Mouse (Mus musculus) right cerebral cortex, postnatal 25 days (tissue): ENCODE measurements around the gene Plppr3.

Experiments
- DNase-seq: peaks from one replicate; pipeline ENCODE4 v3.0.0; 2022

Plppr3 gene

DNA sequence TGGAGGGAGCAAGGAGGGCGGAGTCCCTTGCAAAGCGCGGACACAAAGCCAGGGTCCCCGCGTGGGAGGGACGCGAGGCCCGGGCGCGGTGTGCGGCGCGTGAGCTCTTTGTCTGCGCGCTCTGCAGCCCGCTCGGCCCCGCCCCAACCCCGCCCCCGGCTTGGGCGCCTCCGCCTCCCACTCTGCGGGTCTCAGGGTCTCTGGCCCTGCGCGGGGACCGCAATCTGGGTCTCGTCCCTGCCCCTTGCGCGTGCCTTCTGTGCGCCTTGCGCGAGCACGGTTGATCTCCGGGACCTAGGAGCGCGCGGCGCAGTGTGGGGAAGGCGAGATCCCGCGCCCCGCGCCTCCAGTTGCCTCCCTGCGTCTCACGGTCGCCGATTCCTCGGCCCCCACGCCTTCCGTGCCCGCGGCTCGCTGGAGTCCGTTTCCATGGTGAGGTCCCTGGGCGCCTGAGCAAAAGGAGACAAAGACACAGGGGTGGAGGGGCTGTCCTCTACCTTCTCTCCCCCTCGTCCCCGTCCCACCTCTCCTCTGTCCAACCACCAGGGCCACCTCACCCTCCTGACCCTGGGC is at the start of gene Plppr3, which contains the start of gene Prtn3:
Gene Plppr3 (minus strand): TSS at position 345 of the 573 bp plus-strand sequence.
Gene Prtn3 (plus strand): TSS at position 187 of the 573 bp plus-strand sequence.
- peak; percentile 55 for DNase-seq

DNA sequence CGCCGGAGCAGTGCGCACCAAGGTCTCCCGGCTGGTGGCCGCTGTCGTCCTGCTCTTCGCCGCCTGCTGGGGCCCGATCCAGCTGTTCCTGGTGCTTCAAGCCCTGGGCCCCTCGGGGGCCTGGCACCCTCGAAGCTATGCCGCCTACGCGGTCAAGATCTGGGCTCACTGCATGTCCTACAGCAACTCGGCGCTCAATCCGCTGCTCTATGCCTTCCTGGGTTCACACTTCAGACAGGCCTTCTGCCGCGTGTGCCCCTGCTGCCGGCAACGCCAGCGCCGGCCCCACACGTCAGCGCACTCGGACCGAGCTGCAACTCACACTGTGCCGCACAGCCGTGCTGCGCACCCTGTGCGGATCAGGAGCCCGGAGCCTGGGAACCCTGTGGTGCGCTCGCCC is 47.1 kb upstream of the Plppr3 start:
- DNase-seq = no peak

DNA sequence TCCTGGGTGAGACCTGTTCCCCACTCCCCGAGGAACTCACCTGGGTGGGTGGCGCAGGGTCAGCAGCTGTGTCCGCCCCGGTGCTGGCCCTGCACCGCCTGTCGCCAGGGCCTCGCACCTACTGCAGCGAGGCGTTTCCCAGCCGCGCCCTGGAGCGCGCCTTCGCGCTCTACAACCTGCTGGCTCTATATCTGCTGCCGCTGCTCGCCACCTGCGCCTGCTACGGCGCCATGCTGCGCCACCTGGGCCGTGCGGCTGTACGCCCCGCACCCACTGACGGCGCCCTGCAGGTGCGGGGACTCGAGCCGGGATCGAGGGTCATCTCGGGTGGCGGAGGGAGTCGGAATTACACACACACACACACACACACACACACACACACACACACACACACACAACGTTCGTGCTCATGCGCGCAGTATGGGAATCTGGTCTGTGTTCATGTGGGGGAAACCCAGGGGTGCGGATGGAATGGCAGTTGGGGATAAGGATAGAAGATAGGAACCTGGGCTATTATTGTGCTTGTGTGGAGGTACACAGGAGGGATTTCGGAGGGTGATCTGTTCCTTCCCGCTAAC is 46.6 kb upstream of the Plppr3 start, which contains the start of gene R3hdm4:
Gene R3hdm4 (minus strand): TSS at position 251 of the 578 bp plus-strand sequence.
- DNase-seq = no peak

DNA sequence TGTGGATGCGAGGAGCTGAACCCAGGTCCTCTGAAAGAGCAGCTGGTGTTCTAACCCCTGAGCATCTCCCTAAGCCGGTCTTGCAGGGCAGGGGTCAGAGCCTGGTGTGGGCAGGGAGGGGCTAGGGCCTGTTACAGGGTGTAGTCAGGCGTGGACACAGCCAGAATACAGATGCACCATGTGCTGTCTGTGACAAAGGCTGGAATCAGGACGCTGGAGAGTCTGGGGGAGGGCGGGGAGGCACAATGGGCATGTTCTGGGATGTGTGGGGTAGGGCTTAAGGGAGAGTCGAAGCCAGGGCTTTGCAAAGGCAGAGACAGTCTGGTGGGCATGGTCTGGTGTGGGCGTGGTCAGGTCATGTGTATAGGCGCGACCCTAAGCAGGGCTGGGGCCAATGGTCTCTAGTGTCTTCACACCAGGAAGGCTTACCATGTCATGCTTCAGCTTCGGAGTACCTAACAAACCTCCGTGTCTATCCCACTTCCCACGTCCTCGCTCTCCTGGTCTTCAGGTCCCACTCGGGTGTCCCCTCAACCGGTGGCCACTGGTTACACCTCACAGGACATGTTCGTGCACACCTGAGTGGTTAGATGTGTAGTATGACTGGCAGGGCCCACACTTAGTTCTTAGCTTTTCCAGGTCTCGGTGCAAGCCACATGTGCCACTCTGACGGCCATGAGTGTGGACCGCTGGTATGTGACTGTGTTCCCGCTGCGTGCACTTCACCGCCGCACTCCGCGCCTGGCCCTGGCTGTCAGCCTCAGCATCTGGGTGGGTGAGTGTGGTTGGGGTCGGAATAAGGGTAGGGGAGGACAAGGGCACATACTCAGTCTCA is 45.8 kb upstream of the Plppr3 start:
- no peak for DNase-seq

DNA sequence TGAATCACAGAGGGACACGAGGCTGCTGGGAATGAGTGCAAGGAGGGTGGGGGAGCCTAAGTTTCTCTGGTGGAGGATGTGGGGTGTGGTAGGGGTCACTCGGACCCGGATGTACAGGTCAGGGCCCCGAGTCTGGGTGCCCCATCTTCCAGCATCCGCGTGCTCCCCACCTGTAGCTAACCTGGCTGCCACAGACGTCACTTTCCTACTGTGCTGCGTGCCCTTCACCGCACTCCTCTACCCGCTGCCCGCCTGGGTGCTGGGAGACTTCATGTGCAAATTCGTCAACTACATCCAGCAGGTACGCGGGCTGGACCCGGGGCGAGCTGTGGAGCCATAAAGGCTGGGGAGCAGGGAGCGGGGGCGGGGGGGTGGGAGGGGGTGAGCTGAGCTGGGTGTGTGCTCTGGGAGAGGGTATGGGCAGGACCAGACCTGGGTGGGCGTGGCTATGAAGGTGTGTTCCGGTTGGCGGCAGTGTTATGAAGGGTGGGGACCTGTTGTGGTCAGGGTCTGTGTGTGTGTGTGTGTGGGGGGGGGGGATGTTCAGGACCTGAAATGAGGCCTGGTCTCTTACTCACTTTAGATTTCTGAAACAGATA is 44.9 kb upstream of the Plppr3 start:
- no peak for DNase-seq

DNA sequence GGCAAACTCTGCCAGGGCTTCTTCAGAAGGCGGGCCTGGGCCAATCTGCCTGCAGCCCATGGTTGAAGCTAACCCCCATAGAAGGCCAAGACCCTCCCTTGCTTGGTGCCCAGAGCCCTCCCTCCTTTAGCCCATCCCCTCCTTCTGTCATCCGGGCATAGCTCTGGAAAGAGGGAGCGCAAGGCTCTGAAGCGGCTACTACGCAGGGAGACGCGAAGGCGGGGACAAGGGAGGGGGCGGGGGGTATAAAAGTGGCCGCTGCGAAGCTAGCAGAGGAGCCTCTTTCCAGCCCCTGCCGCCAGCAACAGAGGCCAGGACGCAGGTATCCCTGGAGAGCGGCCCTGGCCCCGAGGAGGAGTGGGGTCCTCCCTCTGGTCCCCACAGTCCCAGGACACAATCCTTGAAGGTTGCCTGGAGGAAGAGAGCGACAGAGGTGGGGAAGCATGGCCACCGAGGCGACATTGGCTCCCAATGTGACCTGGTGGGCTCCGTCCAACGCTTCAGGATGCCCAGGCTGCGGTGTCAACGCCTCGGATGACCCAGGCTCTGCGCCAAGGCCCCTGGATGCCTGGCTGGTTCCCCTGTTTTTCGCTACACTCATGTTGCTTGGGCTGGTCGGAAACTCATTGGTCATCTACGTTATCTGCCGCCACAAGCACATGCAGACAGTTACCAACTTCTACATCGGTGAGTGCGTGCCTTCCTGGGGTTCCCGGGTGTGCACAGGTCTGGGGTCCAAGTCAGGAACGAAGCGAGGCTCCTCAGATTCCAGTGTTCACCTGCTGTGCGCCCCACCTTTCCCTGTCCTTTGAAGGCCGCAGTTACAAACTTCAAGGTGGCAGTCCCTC is 44.0 kb upstream of the Plppr3 start:
- DNase-seq = no peak

DNA sequence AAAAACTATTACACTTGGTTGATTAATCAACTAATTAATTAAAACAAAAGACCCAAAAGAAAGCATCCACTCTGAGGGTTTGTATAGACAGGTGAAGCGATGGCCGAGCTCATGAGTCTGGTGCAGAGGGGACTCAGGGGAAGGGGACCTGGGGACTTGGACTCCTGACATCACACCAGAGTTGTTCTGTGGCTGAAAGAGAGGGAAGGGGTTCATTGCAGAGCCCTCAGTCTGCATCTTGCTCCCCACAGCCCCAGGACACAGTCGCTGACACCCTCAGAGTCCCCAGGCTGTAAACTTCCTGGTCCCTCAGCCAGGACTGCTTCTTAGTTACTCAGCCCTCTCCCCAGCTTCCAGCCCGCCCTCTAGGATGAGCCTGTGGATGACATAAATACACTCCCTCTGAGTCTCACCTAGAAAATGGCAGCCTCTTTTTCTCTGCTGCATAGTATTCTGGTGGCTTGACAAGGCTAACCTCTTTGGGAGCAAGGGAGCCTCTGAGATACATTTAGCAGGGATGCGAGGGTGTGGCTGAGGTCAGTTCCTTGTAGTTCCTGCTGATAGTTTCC is 43.2 kb upstream of the Plppr3 start:
- DNase-seq = no peak

DNA sequence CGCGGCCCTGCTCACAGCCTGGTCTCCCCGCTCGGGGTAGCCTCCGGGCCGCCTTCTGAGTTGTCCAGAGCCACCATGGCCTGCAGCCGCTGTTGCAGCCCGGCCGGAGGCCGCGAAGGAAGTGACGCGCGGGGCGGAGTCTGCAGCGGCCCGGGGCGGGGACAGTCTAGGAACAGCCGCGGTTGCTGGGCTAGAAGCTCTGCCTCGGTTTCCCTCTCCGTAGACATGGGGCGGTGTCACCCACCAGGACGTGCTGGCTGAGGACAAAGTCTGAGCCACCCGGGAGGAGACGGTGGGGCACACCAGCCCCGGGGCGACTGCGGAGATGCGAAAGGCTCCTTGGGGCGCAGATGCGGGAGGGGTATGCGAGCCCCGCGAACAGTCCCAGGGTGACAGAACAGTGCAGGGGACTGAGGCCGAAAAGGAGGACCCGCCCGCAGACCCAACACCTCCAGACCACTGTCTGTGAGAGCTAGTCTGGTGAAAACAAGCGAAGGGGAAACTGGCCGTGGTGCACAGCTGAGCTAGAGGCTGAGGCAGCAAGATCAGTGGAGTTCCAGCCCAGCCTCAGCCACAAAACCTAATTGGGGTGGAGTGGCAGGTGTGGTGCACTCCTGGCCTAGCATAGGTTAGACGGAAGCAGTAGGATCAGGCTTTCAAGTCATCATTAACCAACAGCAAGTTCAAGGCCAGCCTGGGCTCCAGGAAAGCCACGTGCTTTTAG is 42.5 kb upstream of the Plppr3 start, which contains the start of gene Kiss1r:
Gene Kiss1r (plus strand): TSS at position 164 of the 724 bp plus-strand sequence.
- DNase-seq = peak; percentile 88

DNA sequence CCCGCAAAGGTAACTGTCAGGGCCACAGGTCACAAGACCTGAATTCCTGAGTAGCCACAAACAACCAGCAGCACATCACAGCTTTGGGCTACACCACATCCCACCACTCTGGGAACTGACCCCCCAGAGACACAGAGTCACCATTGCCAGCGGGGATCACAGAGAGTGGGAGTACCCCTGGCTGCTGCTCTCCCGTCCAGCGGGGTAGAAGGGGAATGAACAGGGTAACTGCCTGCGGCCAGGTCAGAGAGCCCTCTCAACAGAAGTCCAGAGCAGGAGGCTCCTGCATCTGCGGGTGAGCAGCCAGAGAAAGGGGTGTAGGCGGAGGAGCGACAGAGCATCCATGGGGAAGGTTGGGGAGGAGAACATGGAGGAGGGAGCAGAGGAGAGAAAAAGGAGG is 41.6 kb upstream of the Plppr3 start:
- no peak for DNase-seq

DNA sequence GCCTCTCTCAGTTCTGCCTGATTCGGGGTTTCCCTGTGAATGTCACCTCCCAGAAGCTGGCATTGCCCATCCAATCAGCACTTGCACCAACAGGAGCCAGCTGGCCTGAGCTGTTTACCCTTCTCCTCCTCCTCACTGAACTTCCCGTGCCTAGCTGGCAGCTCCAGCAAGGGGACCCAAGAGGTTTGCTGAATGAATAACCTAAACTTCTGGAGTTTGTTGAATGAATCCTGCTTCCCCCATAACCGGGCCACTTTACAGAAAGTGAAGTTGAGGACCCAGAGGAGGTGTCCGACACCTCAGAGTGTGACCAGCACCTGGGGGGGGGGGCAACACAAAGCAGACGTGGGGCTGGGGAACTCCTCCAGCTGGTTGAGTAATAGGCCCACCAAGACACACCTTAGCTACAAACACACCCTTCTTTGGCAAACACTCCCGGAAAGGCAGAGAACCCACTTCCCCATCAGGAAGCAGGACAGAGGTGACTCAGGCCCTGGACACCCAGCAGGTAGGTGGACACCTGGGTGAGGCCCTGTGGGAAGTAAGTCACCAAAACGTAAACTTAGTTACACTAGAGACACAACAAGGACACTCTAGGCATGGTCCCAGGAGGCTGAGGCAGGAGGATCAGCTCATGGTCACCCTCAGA is 40.6 kb upstream of the Plppr3 start:
- DNase-seq = no peak

DNA sequence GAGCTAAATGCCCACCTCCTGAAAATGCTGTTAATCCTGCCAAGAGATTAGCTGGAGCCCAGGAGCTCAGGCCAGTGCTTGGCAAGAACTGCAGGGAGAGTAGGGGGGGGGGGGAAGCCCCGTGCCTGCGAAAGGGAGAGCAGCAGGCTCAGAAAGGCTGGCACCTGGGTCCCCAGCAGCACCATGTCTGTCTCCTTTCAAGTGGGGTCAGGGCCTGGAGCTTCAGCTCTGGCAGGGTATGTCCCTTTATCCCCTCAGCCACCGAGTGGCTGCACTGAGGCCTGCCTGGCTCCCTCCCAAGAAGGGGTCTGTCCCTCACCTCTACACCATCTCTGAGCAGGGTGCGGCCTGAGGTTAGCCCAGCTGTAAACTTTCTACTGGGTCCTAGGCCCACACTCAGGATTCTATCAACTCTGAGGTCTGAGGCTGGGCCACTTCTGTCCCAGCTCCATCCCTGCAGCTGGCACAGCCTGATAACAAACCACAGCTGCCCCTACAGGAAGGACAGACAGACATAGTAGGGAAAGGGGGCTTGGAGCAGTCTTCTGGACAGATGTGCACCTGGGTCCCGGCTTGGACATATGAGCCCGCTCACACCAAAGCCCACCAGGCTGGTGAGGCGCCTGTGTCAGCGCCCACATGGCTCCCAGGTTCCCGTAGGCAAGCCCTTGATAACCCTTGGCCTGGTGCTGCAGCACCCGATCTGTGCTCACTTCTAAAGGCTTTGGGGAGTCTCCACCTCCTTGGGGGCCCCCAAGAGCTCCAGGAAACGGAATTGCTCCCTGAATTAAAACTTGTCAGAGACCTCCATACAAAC is 39.9 kb upstream of the Plppr3 start:
- DNase-seq = no peak

DNA sequence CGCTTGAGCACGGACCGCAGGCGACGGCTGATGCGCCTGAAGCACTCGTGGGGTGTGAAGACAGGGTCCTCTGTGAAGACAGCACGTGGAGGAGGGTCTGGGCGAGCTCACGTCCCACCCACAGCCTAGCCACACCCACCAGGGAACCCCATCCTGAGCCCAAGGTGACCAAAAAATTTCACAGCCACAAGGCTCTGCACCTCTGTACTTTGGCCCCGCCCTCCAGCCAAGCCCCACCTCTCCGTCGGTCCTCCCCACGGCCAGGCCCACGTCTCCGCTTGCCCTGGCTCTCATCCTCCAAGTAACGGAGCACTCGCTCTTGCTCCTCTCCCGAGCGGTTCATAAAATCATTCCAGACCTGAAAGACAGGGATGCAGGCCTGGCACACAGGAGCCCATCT is 38.0 kb upstream of the Plppr3 start:
- DNase-seq = no peak

DNA sequence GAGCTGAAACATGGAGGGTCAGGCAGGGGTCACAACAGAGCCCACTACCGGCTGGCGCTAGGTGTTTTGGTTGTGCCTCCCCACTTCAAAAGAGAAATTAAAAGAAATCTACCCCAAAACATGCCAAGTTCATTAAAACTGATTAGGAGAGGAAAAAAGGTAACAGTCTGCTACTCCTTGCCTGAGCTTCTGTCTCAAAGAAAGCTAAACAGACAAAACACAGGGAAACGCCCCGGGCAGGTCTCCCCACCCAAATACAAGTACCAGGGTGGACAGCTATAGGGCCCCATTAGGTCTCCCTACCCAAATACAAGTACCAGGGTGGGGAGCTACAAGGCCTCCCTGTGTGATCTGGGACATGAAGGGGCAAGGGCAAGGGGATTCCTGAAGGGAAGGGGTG is 36.1 kb upstream of the Plppr3 start, which contains the start of gene Gm26602:
Gene Gm26602 (plus strand): TSS at position 301 of the 400 bp plus-strand sequence.
- DNase-seq = no peak

DNA sequence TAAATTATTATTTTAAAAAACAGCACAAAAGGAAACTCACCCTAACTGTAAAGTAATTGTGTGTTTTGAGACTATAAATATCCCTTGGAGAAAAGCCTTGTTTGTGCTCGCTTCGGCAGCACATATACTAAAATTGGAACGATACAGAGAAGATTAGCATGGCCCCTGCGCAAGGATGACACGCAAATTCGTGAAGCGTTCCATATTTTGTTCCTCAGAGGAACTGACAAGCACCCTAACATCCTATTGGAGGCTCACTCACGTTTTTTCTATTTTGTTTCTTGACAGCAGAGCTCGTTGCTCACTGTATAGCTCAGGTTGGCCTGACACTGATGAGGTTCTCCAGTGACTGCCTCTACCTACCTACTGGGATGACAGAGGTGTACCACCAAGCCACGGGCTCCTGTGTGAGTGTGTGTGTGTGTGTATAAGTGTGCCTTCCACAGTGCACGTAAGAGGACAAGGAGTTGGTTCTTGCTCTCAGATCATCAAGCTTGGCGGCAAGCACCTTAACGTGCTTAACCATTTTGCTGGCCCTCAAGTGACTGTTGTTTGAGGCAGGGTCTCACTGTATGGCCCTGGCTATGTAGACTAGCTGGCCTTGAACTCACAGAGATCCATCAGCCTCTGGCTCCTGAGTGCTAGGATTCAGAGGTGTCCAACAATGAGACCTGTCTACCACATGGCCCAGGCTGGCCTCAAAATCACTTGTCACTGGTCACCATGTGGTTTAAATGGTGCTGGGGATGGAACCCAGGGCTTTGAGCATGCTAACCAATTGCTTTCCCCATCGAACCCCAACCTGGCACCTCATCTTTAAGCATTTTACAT is 34.9 kb upstream of the Plppr3 start:
- no peak for DNase-seq

DNA sequence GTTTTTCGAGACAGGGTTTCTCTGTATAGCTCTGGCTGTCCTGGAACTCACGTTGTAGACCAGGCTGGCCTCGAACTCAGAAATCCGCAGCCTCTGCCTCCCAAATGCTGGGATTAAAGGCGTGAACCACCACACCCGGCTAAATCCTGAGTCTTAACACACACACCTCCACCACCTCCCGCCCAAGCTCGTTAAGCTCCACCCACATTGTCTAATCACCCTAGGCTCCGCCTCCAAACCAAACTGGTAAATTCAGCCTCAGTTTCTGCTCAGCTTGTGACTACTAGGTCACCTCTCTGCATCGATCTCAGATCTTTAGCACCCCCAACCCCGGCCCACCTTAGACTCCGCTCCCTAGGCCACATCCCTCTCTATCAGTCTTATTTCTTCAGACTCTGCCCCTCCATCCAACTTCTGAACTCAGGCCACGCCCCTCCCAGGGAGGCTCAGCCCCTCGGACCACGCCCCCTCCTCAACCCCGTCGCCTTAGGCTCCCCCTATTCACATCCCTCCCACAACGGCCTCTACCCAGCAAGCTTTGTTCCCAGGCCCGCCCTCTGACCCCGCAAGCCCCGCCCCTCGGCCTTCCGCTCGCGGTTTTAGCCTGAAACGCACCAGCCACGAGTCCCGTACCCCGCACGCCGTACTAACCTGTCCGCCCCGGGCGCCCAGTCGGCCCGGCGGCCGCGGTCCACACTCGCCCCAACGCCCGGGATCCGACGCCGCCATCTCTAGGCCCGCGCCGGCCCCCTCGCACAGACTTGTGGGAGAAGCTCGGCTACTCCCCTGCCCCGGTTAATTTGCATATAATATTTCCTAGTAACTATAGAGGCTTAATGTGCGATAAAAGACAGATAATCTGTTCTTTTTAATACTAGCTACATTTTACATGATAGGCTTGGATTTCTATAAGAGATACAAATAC is 34.0 kb upstream of the Plppr3 start, which contains the start of gene Med16:
Gene Med16 (minus strand): TSS at position 757 of the 925 bp plus-strand sequence.
- DNase-seq = peak; percentile 95

DNA sequence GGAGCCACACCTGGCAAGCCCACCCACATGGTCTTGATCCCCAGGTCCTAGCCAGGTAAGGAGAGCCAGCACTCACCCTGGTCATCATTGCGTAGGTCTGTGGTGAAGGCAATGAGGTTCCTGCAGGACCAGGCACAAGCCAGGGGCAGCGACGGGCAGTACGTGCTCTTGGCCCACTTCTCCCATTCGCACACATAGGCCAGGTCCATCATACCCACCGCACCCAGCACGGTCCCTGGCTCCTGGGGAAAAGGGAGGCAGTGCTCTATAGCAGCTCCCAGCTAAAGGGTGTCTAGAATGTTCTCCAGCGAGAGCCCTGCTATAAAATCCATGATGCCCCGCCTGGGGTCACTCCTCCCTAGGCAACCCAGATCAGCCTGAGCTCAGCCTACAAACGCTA is 33.0 kb upstream of the Plppr3 start:
- no peak for DNase-seq

DNA sequence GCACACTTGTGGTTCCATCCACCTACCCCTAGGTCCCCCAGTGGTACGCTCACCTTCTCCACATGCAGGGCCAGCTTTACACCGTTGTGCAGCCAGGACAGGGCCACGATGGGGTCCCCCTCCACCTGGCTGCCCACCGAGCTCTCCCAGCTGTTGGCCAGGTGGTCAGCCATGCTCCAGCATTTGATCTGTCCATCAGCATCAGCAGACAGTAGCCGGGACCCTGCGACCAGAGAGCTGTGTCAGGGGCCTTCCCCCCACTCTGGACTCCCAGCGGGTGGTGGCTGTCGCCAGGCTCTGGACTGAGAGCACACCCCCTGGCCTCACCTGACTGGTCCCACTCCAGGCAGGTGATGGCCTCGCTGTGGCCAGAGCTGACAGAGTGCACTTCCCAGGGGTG is 32.3 kb upstream of the Plppr3 start:
- no peak for DNase-seq

DNA sequence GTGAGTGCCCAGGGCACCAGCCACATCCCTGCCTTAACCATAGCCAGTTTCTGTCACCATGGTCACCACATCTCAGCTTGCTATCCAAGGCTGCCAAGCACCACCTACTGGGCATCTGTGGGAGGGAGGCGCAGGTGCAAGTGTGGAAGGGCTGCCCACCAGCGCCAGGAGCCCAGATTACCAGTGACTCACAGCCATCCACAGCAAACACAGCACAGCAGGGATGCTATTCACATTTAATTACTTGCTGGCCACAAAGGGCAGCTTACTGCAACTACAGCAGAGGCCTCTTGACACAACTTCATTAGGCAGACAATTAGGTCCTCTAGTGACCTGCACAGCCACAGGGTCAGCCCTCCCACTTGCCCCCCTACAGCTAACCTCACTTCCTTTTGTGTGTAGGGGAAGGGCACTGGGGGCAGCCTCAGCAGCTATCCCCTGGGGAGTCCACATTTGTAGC is 26.5 kb upstream of the Plppr3 start:
- peak; percentile 85 for DNase-seq
